Mouse (Mus musculus) midbrain, postnatal 0 days (tissue): Measurements from ENCODE around the gene Pde5a. TPM values are rescaled to one million over a fixed set of nuclear protein-coding genes. Genes with fewer than 3 reads are reported as not detected.

Experiments used
- ATAC-seq: fragments of 200-750 bp; cut with Nextera tagmentation; 2 replicates; pipeline ENCODE4 v1.8.0; 2017; ENCODE audit warnings: moderate number of reproducible peaks, mild to moderate bottlenecking, moderate TSS enrichment, moderate library complexity; ENCODE audit not compliant: low FRiP score
- DNase-seq: peaks from one replicate; pipeline ENCODE4 v3.0.0-alpha.2; 2015; ENCODE audit warnings: low spot score
- H3K27ac ChIP-seq: fragments of 300-500 bp; sonication (generic); 2 replicates; pipeline ENCODE4 v1.5.1; 2014; ENCODE audit warnings: low read depth, mild to moderate bottlenecking, low read length, mixed read lengths
- H3K27me3 ChIP-seq: fragments of 300-500 bp; sonication (generic); 2 replicates; pipeline ENCODE4 v1.6.1; 2014; ENCODE audit warnings: low read length, control low read depth, mixed read lengths; ENCODE audit not compliant: insufficient read depth
- H3K36me3 ChIP-seq: fragments of 300-500 bp; sonication (generic); 2 replicates; pipeline ENCODE4 v1.6.1; 2014; ENCODE audit warnings: low read length, control low read depth, mixed read lengths; ENCODE audit not compliant: insufficient read depth
- H3K4me1 ChIP-seq: fragments of 300-500 bp; sonication (generic); 2 replicates; pipeline ENCODE4 v1.6.1; 2014; ENCODE audit warnings: mild to moderate bottlenecking, control low read depth, antibody characterized with exemption, low read length, mixed read lengths; ENCODE audit not compliant: insufficient read depth
- H3K4me2 ChIP-seq: fragments of 300-500 bp; sonication (generic); 2 replicates; pipeline ENCODE4 v1.6.1; 2014; ENCODE audit warnings: low read depth, mild to moderate bottlenecking, low read length, mixed read lengths; ENCODE audit not compliant: poor library complexity, severe bottlenecking
- H3K4me3 ChIP-seq: fragments of 300-500 bp; sonication (generic); 2 replicates; pipeline ENCODE4 v1.5.1; 2014; ENCODE audit warnings: low read depth, mild to moderate bottlenecking, low read length, moderate library complexity
- H3K9ac ChIP-seq: fragments of 300-500 bp; sonication (generic); replicated peaks from 2 replicates; pipeline ENCODE4 v1.6.1; 2014; ENCODE audit warnings: mild to moderate bottlenecking, low read length, moderate library complexity, mixed read lengths; ENCODE audit not compliant: poor library complexity, severe bottlenecking
- H3K9me3 ChIP-seq: fragments of 300-500 bp; sonication (generic); 2 replicates; pipeline ENCODE4 v1.6.1; 2016; ENCODE audit warnings: low read length, control low read depth
- CTCF ChIP-seq: IDR thresholded peaks from 2 replicates; pipeline ENCODE4 v1.5.1; 2016; ENCODE audit warnings: antibody characterized with exemption, mild to moderate bottlenecking
- WGBS: fragments of 180-500 bp; shearing (Covaris S2); extraction: QIAGEN DNeasy Blood & Tissue Kit; methylation state at CpG from one replicate; pipeline ENCODE4 v1.1.7; 2014; 5-methylcytosine and 5-hydroxymethylcytosine counted together
- polyA plus RNA-seq: library from polyadenylated mRNA; unstranded; fragments of >200 nt; fragmentation: Nextera tagmentation; extraction: Ambion mirVana; gene quantifications from 2 replicates; pipeline ENCODE4 v1.2.1, GENCODE M21; 2015
- total RNA-seq: library from RNA; depleted of rRNA; stranded (reverse); fragments of >200 nt; gene quantifications from 2 replicates; pipeline ENCODE4 v1.2.3, GENCODE M21; 2014

The Pde5a gene
- total and polyA plus RNA-seq, 2 experiments from 2014 or later, result 1.0 to 5.5 TPM

DNA sequence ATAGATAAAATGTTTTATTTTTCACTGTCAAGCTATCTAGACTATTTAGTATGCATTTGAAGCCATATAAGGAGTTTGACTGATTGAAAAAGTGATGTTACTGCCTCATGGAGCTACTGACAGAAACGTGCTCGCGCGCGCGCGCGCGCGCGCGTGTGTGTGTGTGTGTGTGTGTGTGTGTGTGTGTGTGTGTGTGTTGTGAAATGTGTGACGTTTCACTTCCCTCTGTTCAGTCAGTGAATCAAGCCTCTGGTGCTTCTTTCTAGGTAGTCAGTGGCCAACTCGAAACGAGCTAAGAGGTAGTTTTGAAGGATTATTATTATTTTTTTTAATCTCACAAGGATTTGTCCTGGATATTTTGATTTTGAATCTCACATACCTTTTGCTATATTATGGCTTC is 10.7 kb downstream of the Pde5a start:
- H3K4me1 ChIP-seq, result no peaks in the 10 kb centered on the region
- no peaks in the 10 kb centered on the region for H3K36me3 ChIP-seq
- no peak overlapping the region for H3K4me2 ChIP-seq
- H3K4me3 ChIP-seq, result no peak overlapping the region
- no peak overlapping the region for H3K27ac ChIP-seq
- ATAC-seq (no peak), DNase-seq (no peak)
- TF ChIP-seq CTCF, result no peak
- no peak overlapping the region for H3K9ac ChIP-seq
- 99% methylated on average over 15 of the region's 15 CpGs for WGBS
- no peaks in the 10 kb centered on the region for H3K27me3 ChIP-seq
- H3K9me3 ChIP-seq, result no peaks in the 10 kb centered on the region

- Histone ChIP-seq H3K9ac (no peak overlapping the region), H3K27me3 (no peaks in the 10 kb centered on the region), H3K36me3 (no peaks in the 10 kb centered on the region), H3K27ac (no peak overlapping the region), H3K4me1 (no peaks in the 10 kb centered on the region), H3K4me3 (no peak overlapping the region), H3K4me2 (no peak overlapping the region), H3K9me3 (0 out of 2 replicates have a peak, but pooled peaks cover 5% of the 10 kb centered on the region)
- DNase-seq (no peak), ATAC-seq (no peak)
- 95% methylated on average over 3 of the region's 3 CpGs for WGBS
- no peak for TF ChIP-seq CTCF
These were observed 15.5 kb downstream of the Pde5a start for GRCm38 (mm10) chr3:122744265-122744664.

DNA sequence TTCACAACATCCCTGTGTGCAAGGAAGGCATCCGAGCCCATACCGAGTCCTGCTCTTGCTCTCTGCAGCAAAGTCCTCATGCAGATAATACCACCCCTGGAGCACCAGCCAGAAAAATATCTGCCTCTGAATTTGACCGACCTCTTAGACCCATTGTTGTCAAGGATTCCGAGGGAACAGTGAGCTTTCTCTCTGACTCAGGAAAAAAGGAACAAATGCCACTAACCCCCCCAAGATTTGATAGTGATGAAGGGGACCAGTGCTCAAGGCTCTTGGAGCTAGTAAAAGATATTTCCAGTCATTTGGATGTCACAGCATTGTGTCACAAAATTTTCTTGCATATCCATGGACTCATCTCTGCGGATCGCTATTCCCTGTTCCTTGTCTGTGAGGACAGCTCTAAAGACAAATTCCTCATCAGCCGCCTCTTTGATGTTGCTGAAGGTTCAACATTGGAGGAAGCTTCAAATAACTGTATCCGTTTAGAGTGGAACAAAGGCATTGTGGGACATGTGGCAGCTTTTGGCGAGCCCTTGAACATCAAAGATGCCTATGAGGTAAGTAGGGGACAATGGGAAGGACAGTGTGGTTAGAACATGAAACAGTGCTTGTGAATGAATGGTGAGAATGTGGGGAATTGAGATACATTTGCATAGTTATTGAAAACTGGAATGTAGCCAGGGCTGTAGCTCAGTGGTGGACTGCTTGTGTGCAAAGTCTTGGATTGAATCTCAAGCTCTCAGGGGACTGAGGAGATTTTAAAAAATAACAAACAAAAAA is 19.4 kb downstream of the Pde5a start:
- Histone ChIP-seq H3K4me1 (no peaks in the 10 kb centered on the region), H3K9me3 (0 out of 2 replicates have a peak, but pooled peaks cover 5% of the 10 kb centered on the region), H3K4me3 (no peak overlapping the region), H3K27me3 (no peaks in the 10 kb centered on the region), H3K4me2 (no peak overlapping the region), H3K36me3 (no peaks in the 10 kb centered on the region), H3K9ac (no peak overlapping the region), H3K27ac (no peak overlapping the region)
- 74% methylated on average over 9 of the region's 9 CpGs for WGBS
- DNase-seq (no peak), ATAC-seq (no peak)
- no peak for TF ChIP-seq CTCF

GRCm38 (mm10) chr3:122763240-122763761 is 34.6 kb downstream of the Pde5a start:
- H3K27me3 ChIP-seq, result no peaks in the 10 kb centered on the region
- ATAC-seq (no peak), DNase-seq (no peak)
- no peaks in the 10 kb centered on the region for H3K36me3 ChIP-seq
- TF ChIP-seq CTCF, result no peak
- H3K4me1 ChIP-seq, result no peaks in the 10 kb centered on the region
- no peak overlapping the region for H3K4me2 ChIP-seq
- H3K4me3 ChIP-seq, result no peak overlapping the region
- no peak overlapping the region for H3K27ac ChIP-seq
- 70% methylated on average over 8 of the region's 8 CpGs for WGBS
- H3K9me3 ChIP-seq, result no peaks in the 10 kb centered on the region
- no peak overlapping the region for H3K9ac ChIP-seq

- Histone ChIP-seq H3K4me1 (no peaks in the 10 kb centered on the region), H3K4me2 (no peak overlapping the region)
- WGBS, result 40% methylated on average over 14 of the region's 14 CpGs
These were observed 35.0 kb downstream of the Pde5a start for GRCm38 (mm10) chr3:122763768-122764167.

GRCm38 (mm10) chr3:122766930-122767329 is 38.2 kb downstream of the Pde5a start:
- DNase-seq (no peak), ATAC-seq (no peak)
- Histone ChIP-seq H3K27ac (no peak overlapping the region), H3K4me1 (no peaks in the 10 kb centered on the region), H3K9ac (no peak overlapping the region), H3K36me3 (no peaks in the 10 kb centered on the region), H3K4me2 (no peak overlapping the region), H3K4me3 (no peak overlapping the region), H3K9me3 (no peaks in the 10 kb centered on the region), H3K27me3 (no peaks in the 10 kb centered on the region)
- TF ChIP-seq CTCF, result no peak
- WGBS, result 47% methylated on average over 4 of the region's 4 CpGs

More at GRCm38 (mm10) chr3:122763768-122764167, 35.0 kb downstream of the Pde5a start:
- H3K9ac ChIP-seq, result no peak overlapping the region
- H3K27ac ChIP-seq, result no peak overlapping the region
- DNase-seq (no peak), ATAC-seq (no peak)
- H3K4me3 ChIP-seq, result no peak overlapping the region
- TF ChIP-seq CTCF, result no peak
- no peaks in the 10 kb centered on the region for H3K27me3 ChIP-seq
- no peaks in the 10 kb centered on the region for H3K9me3 ChIP-seq
- no peaks in the 10 kb centered on the region for H3K36me3 ChIP-seq
